Mouse (Mus musculus) G1E (cell line): ENCODE data around the gene Mpp6.

ENCODE experiments used
- CTCF ChIP-seq: IDR thresholded peaks from 2 replicates; pipeline ENCODE4 v1.5.1; 2012; ENCODE audit warnings: low read depth, low read length, inconsistent platforms, mixed read lengths
- GATA1 ChIP-seq: IDR thresholded peaks from 2 replicates; pipeline ENCODE4 v1.6.1; 2012; ENCODE audit warnings: borderline replicate concordance, low read length, inconsistent platforms, mixed read lengths
- GATA2 ChIP-seq: IDR thresholded peaks from 2 replicates; pipeline ENCODE4 v1.6.1; 2012; ENCODE audit warnings: low read depth, low read length, inconsistent platforms, borderline replicate concordance
- POLR2AphosphoS5 ChIP-seq: IDR thresholded peaks from 2 replicates; pipeline ENCODE4 v1.6.1; 2012; ENCODE audit warnings: low read depth, low read length, inconsistent platforms; ENCODE audit not compliant: insufficient replicate concordance
- TAL1 ChIP-seq: conservative IDR thresholded peaks from 2 replicates; pipeline ENCODE4 v1.6.1; 2012; ENCODE audit warnings: low read depth, low read length, inconsistent platforms, mixed read lengths

DNA sequence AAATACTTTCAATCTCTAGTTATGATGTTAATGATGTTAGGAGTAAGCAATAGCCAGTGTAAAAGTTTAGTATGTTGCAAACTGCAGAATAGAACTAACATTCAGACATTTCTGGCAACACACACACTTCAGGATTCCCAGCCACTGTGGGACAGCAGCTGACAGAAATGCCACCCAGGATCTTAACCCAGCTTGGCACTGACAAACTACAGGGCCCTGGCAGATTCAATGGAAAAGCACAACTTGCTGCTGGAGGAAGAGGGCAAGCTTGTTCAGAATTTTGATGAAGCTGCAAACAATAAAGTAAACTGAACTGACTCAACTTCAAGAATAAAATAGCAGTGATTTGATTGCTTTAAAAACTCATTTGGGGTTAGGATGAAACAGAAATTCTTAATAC, 59.7 kb downstream of the Mpp6 start:
- TF ChIP-seq CTCF, result no peak
- TF ChIP-seq TAL1, result no peak
- TF ChIP-seq POLR2AphosphoS5, result no peak
- no peak for TF ChIP-seq GATA2
- no peak for TF ChIP-seq GATA1
